Mouse (Mus musculus): Measurements from ENCODE around the gene Shb.
"Not testable (repeated sequence)": the region's sequence is repeated elsewhere in the genome, so short reads cannot be mapped to it uniquely, and the experiment has no call there.

The Shb gene

GRCm38 (mm10) chr4:45380903-45381580 lies 151.2 kb downstream of the Shb start:
- DNase-seq, result not testable (repeated sequence)

- no peak for DNase-seq
Measured at GRCm38 (mm10) chr4:45376573-45376972, 155.7 kb downstream of the Shb start.

- peak; percentile 22 for DNase-seq
Measured at GRCm38 (mm10) chr4:45374879-45375278, 157.4 kb downstream of the Shb start.

All from lung, postnatal 10 days (tissue).